Mouse (Mus musculus) embryonic facial prominence, embryonic 14.5 days (tissue): ENCODE measurements around the gene Nrcam. TPM values are rescaled to one million over a fixed set of nuclear protein-coding genes. Genes with fewer than 3 reads are reported as not detected.
A peak's percentile ranks its signal among the peaks of the same experiment; 100 is the strongest.

Source experiments
- ATAC-seq: fragments of 200-750 bp; cut with Nextera tagmentation; 2 replicates; pipeline ENCODE4 v1.8.0; 2017; ENCODE audit warnings: low read depth, moderate number of reproducible peaks, moderate TSS enrichment
- DNase-seq: peaks from one replicate; pipeline ENCODE4 v3.0.0-alpha.2; 2015; ENCODE audit warnings: low spot score
- H3K27ac ChIP-seq: fragments of 300-500 bp; sonication (generic); replicated peaks from 2 replicates; pipeline ENCODE4 v1.5.1; 2014; ENCODE audit warnings: low read depth, mild to moderate bottlenecking, low read length, moderate library complexity
- H3K27me3 ChIP-seq: fragments of 300-500 bp; sonication (generic); replicated peaks from 2 replicates; pipeline ENCODE4 v1.6.1; 2014; ENCODE audit warnings: low read length; ENCODE audit not compliant: control insufficient read depth, insufficient read depth
- H3K36me3 ChIP-seq: fragments of 300-500 bp; sonication (generic); 2 replicates; pipeline ENCODE4 v1.6.1; 2014; ENCODE audit warnings: low read length, mixed read lengths; ENCODE audit not compliant: control insufficient read depth, insufficient read depth
- H3K4me1 ChIP-seq: fragments of 300-500 bp; sonication (generic); 2 replicates; pipeline ENCODE4 v1.6.1; 2014; ENCODE audit warnings: antibody characterized with exemption, low read length; ENCODE audit not compliant: control insufficient read depth, insufficient read depth
- H3K4me2 ChIP-seq: fragments of 300-500 bp; sonication (generic); 2 replicates; pipeline ENCODE4 v1.6.1; 2014; ENCODE audit warnings: low read depth, mild to moderate bottlenecking, low read length, moderate library complexity, mixed read lengths
- H3K4me3 ChIP-seq: fragments of 300-500 bp; sonication (generic); 2 replicates; pipeline ENCODE4 v1.5.1; 2014; ENCODE audit warnings: low read depth, mild to moderate bottlenecking, low read length
- H3K9ac ChIP-seq: fragments of 300-500 bp; sonication (generic); 2 replicates; pipeline ENCODE4 v1.6.1; 2014; ENCODE audit warnings: low read depth, mild to moderate bottlenecking, low read length, moderate library complexity, mixed read lengths
- H3K9me3 ChIP-seq: fragments of 300-500 bp; sonication (generic); 2 replicates; pipeline ENCODE4 v1.6.1; 2016; ENCODE audit warnings: low read length; ENCODE audit not compliant: control insufficient read depth
- WGBS: fragments of 180-500 bp; shearing (Covaris S2); extraction: QIAGEN DNeasy Blood & Tissue Kit; methylation state at CpG from one replicate; pipeline ENCODE4 v1.1.7; 2014; 5-methylcytosine and 5-hydroxymethylcytosine counted together
- polyA plus RNA-seq: library from polyadenylated mRNA; unstranded; fragments of >200 nt; fragmentation: Nextera tagmentation; extraction: Ambion mirVana; gene quantifications from 2 replicates; pipeline ENCODE4 v1.2.1, GENCODE M21; 2014

Nrcam gene
- polyA plus RNA-seq, 1 experiment from 2014 or later, result 8.7 TPM

GRCm38 (mm10) chr12:44308221-44308620, 20.5 kb upstream of the Nrcam start:
- DNase-seq, result no peak
- Histone ChIP-seq H3K27me3 (no peaks in the 10 kb centered on the region), H3K4me1 (no peaks in the 10 kb centered on the region), H3K36me3 (peaks cover 37% of the 10 kb centered on the region), H3K9me3 (no peaks in the 10 kb centered on the region), H3K4me3 (no peak overlapping the region), H3K27ac (no peak overlapping the region), H3K4me2 (no peak overlapping the region), H3K9ac (no peak overlapping the region)
- 90% methylated on average over 3 of the region's 3 CpGs for WGBS
- no peak for ATAC-seq

- Histone ChIP-seq H3K4me1 (no peaks in the 10 kb centered on the region), H3K36me3 (peaks cover 21% of the 10 kb centered on the region; the same call in 1 of the 2 replicates), H3K27ac (no peak overlapping the region), H3K4me3 (no peak overlapping the region), H3K9ac (no peak overlapping the region), H3K27me3 (no peaks in the 10 kb centered on the region), H3K9me3 (no peaks in the 10 kb centered on the region), H3K4me2 (no peak overlapping the region)
- DNase-seq (no peak), ATAC-seq (no peak)
- WGBS, result 92% methylated on average over 2 of the region's 2 CpGs
Observed at GRCm38 (mm10) chr12:44315212-44315611, 13.5 kb upstream of the Nrcam start.

DNA sequence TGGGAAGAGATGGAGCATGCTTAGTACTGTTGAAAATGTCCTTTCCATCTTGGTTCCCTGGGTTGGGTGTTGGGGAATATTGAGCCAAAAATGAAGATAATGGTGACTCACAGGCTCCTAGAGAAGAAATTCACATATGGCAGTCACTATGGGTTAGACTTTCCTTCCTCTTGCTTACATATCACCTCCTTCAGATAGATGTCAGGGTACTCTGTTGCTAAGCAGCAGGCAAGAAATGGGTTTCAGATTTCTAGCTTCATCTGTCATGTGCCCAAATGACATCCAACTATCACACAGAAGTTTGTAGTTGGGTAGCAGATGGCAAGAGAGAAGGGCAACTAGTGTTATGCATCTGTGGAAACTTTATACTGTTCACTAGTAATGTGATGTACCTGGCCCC, 3.6 kb upstream of the Nrcam start:
- Histone ChIP-seq H3K27ac (no peak overlapping the region), H3K9ac (no peak overlapping the region), H3K9me3 (no peaks in the 10 kb centered on the region), H3K4me2 (no peak overlapping the region), H3K27me3 (peaks cover 8% of the 10 kb centered on the region), H3K4me1 (peaks cover 6% of the 10 kb centered on the region), H3K36me3 (no peaks in the 10 kb centered on the region), H3K4me3 (no peak overlapping the region)
- DNase-seq (no peak), ATAC-seq (no peak)

DNA sequence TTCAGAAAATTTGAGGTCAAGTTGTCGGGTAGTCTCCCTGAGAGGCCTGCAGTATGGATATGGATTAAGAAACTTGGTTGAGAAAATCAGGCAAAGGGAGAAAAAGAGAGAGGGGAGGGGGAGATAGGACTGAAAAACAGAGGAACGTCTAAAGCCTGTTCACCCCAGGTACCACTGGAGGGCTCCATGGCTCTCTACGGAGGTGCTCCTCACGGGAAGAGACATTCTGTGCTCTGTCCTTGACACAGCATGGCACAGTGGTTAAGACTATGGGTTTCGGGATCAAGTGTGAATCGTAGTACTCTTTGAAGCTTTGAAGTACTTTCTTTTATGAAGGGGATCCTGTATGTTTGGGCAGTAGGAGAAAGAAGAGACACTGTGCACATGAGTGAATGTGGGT, 1.2 kb upstream of the Nrcam start:
- Histone ChIP-seq H3K9ac (no peak overlapping the region), H3K27ac (no peak overlapping the region), H3K27me3 (peaks cover 30% of the 10 kb centered on the region), H3K36me3 (no peaks in the 10 kb centered on the region), H3K9me3 (no peaks in the 10 kb centered on the region), H3K4me2 (no peak overlapping the region), H3K4me3 (no peak overlapping the region), H3K4me1 (peaks cover 7% of the 10 kb centered on the region)
- WGBS, result 31% methylated on average over 6 of the region's 6 CpGs
- ATAC-seq (no peak), DNase-seq (peak; percentile 40)

DNA sequence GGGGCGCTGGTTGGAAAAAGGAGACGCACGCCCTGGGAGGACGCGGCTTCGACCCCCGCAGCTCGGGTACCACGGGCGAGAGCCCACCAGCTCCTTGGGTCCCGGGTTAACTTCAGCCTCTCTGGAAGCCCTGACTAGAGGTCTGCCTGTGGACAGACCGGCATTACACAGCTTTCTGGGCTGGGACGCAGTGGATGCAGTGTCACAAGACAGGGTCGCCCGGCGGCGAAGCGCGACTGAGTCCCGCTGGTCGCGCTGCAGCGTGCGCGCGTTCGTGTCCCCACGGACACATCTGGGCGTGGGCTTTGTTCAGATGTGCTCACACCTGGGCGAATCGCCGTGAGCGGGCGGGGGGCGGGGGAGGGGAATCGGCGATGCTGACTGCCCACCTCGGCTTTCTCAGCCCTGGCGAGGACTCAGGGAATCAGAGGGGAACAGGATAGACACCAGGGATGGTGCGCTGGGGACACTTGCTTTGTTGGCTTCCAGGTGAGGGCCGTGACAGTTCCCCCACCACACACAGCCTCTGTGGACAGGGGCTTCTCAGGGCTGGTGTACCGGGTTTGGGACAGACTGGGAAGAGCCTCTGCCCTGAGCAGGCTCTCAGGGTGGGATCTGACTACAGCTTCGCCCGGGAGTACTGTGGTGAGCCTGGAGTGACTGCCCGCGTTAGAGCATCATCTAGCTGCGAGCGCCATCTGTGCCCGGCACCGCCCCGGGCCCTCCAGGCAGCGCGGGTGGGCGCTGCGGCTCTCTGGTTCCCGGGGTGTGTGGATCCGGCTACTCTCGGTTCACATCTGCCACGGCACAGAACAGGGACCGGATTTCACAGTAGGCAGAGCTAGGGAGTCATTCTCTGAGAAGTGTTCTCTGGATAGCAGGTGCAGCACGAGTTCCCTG, 881 bp downstream of the Nrcam start:
- no peaks in the 10 kb centered on the region for H3K9me3 ChIP-seq
- peaks cover 7% of the 10 kb centered on the region for H3K4me1 ChIP-seq
- peak overlapping the region; percentile 98 for H3K4me2 ChIP-seq
- peaks cover 30% of the 10 kb centered on the region for H3K27me3 ChIP-seq
- H3K9ac ChIP-seq, result peak overlapping the region; percentile 65
- H3K36me3 ChIP-seq, result no peaks in the 10 kb centered on the region
- ATAC-seq (peak; percentile 75), DNase-seq (peak; percentile 35)
- peak overlapping the region; percentile 61 for H3K4me3 ChIP-seq
- no peak overlapping the region; the same call in 1 of the 2 replicates for H3K27ac ChIP-seq
- under 1% methylated on average over 35 of the region's 61 CpGs for WGBS

DNA sequence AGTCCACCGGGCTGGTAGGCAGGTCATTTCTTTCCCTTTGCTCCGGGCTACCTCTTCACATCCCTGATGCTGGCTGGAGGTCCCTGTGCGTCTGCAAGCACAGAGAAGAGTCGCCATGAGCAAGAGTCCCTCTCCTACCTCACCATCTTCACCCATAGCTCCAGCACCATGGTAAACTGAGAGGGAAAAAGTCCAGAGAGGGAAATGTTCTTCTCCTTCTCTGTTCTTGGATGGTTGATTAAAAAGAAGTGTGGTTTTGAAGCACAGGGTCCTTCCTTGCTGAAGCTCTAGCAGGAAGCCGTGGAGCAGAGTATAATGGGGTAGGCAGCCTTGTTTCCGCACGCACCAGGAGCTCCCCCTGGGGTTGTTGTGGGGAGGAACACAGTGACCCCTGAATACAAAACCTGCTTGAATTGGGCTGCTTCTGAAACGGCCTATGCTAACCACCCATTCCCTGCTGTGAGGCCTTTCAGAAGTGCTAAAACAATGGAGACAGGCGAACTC, 1.6 kb downstream of the Nrcam start:
- 2% methylated on average over 9 of the region's 9 CpGs for WGBS
- peak overlapping the region; percentile 61 for H3K4me3 ChIP-seq
- ATAC-seq, result no peak
- peaks cover 30% of the 10 kb centered on the region for H3K27me3 ChIP-seq
- peaks cover 7% of the 10 kb centered on the region for H3K4me1 ChIP-seq
- no peaks in the 10 kb centered on the region for H3K36me3 ChIP-seq
- peak overlapping the region; percentile 65; the same call in 1 of the 2 replicates for H3K9ac ChIP-seq
- no peak overlapping the region; the same call in 1 of the 2 replicates for H3K27ac ChIP-seq
- no peaks in the 10 kb centered on the region for H3K9me3 ChIP-seq
- H3K4me2 ChIP-seq, result peak overlapping the region; percentile 98
- DNase-seq, result no peak

DNA sequence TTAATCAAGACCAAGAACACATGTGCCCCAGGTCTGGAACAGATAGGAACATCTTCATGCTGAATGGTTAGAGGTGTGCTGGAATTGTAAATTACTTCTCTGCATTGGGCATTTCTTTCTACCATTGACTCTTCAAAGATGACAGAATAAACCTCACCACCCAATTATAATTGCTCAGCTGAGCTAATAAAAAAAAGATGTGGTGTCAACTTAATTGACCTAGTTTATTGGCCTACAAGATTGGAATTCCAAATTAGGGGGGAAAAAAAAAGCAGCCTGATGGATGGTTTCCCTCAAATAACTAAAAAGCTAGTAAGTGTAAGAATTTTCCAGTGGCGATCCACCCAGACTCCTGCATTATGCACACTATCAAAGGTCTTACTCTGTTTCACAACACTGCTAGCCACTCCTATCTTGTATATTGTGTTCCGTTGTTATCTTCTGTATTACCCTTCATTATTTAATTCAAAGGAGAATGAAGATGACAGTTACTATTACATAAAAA, 8.5 kb downstream of the Nrcam start:
- 89% methylated on average over 2 of the region's 2 CpGs for WGBS
- no peak overlapping the region for H3K27ac ChIP-seq
- no peak for ATAC-seq

DNA sequence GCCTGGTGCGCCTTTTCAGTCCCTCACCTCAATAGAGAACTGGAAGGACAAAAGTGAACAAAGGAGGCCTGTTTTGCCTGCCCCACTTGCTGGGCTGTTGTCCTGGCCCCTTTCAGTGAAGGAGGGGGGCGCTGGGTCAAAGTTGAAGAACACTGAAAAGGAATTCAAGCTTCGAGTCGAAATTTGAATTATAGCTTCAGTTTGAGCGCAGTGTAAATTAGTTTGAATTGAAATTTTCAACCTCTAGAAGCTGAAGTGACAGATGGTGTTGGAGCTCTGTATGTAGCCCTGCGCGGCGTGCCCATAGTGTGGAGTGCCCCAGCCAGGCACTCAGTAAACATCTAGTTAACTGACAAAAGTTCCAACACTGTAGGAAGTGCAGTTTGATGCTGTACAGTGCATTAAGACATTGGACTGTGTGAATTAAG, 9.5 kb downstream of the Nrcam start:
- Histone ChIP-seq H3K27ac (no peak overlapping the region), H3K9ac (no peak overlapping the region), H3K36me3 (no peaks in the 10 kb centered on the region), H3K9me3 (no peaks in the 10 kb centered on the region), H3K4me1 (no peaks in the 10 kb centered on the region), H3K27me3 (no peaks in the 10 kb centered on the region), H3K4me3 (no peak overlapping the region), H3K4me2 (no peak overlapping the region)
- peak; percentile 74; the same call in 1 of the 2 replicates for ATAC-seq
- WGBS, result 31% methylated on average over 8 of the region's 8 CpGs
- DNase-seq, result peak; percentile 47

More for the DNA sequence above, 8.5 kb downstream of the Nrcam start:
- Histone ChIP-seq H3K4me1 (no peaks in the 10 kb centered on the region), H3K4me3 (no peak overlapping the region), H3K9ac (no peak overlapping the region), H3K4me2 (no peak overlapping the region), H3K9me3 (no peaks in the 10 kb centered on the region), H3K36me3 (no peaks in the 10 kb centered on the region), H3K27me3 (peaks cover 2% of the 10 kb centered on the region; the same call in 1 of the 2 replicates)
- no peak for DNase-seq
